Mouse (Mus musculus) layer of hippocampus, adult 2 months (tissue): ENCODE measurements around the gene Disc1. TPM values are rescaled to one million over a fixed set of nuclear protein-coding genes. Genes with fewer than 3 reads are reported as not detected.

Experiments
- DNase-seq, 2 experiments: peaks; one replicate each; pipeline ENCODE4 v3.0.0; 2022; ENCODE audit warnings: low spot score in 2 of 2
- H3K27ac ChIP-seq: fragments of 200-600 bp; 2 replicates; pipeline ENCODE4 v1.8.1; 2022
- H3K4me3 ChIP-seq: fragments of 200-600 bp; 2 replicates; pipeline ENCODE4 v1.8.1; 2022; ENCODE audit warnings: mild to moderate bottlenecking
- CTCF ChIP-seq: fragments of 200-600 bp; conservative IDR thresholded peaks from 2 replicates; pipeline ENCODE4 v1.8.1; 2022; ENCODE audit warnings: antibody characterized with exemption, mild to moderate bottlenecking, moderate library complexity
- total RNA-seq, 2 experiments: library from RNA; stranded (reverse); gene quantifications; 2 replicates each; pipeline ENCODE4 v1.2.3; 2021

Disc1 gene
- total RNA-seq, 2 experiments from 2014 or later = 5.6 to 6.1 TPM

DNA sequence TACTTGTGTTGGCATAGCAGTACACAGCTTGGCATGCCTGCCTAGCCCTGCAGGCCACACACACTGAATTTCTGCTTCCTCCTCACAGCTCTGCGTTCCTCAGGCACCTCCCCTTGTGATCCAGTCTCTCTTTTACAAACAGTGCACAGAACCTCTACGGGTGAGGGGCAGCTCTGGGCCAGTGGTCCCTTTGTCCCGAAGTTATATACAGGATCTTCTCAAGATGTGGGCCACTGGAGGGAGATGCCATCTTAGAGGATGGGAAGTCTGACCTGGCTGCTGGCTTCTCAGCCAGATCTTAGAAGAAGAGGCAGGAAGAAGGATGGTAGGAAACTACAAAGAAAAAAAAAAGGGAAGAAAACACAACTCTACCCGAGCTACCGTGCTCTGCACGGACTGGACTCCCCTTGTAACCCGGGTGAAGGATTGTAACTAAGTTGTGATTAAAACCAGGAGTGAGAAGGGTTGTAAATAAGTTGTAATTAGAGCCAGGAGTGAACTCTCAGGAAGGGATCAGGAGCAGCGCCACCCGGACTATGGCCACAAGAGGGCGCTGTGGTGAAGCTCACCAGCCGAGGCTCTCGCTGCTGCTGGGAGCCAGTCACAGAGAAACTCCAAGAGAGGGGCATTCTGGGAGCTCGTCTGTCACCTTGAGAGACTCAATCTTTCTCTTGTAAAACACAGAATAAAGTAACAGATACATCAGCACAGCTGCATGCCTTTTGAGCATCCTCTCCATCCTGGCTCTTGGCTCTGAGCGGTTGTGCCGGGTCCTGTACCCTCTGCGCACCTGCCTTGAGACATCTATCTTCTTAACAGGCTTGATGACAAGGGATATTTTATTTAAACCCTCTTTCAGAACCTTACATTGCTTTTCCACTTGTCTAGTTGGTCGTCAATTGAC is 129.8 kb downstream of the Disc1 start:
- H3K4me3 ChIP-seq = no peak overlapping the region
- peak; percentile 97 for TF ChIP-seq CTCF
- DNase-seq = peak; percentile 76 to 91
- H3K27ac ChIP-seq = peak overlapping the region; percentile 40; the same call in 1 of the 2 replicates

DNA sequence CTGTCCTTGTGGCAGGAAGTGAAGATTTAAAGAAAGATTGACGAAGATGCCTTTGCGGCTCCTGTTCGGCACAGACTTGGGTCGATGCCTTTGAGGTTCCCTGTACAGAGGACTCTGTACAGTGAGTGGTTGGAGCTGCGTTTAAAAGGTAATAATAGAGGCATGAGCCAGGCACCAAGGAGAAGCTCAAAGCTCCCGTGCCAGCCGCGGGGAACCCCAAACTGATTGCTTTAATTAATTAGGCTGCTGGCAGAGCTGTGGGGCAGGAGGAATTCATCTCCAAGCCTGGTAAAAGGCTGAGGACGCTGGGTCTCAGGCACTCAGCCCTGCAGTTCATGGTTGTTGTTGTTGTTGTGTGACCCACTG is 130.4 kb downstream of the Disc1 start:
- H3K4me3 ChIP-seq = no peak overlapping the region
- H3K27ac ChIP-seq = peak overlapping the region; percentile 40; the same call in 1 of the 2 replicates
- TF ChIP-seq CTCF = no peak
- no peak for DNase-seq

DNA sequence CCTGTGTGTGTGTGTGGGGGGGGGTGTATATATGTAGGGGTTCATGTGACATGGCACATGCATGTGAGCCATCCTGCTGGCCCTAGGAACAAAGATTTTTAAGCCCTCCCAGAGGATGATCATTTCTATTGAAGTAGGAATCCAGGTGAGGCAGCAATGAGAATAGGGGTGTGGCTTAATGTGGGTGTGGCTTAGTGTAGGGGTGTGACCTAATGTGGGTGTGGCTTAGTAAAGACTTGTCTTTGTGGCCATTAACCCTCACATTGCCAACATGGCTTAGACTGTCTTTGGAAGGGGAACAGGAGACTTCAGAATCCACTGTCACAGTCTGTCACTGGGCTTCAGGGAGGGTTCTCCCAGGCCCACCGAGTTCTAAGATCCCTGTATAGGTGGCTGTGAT is 130.9 kb downstream of the Disc1 start:
- Histone ChIP-seq H3K27ac (no peak overlapping the region), H3K4me3 (no peak overlapping the region)
- TF ChIP-seq CTCF = no peak
- DNase-seq = no peak

DNA sequence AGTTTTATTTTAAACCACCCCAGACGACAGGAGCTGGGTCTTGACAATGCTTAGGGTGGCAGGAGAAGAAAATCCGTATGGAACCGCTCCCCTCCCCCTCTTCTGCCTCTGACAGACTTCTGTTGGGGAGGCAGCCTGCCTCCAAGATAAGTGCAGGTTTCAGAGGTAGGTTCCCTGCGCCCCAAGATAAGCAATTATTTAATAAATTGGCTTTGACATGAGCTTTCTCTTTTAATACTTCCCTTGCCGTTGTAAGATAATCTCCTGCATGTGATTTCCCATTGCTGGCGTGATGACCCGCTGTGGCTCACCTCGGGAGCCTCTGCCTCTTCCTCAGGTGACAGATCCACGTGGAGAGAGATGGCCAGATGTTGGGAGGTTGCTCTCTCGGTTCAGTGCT is 133.0 kb downstream of the Disc1 start:
- H3K27ac ChIP-seq = peak overlapping the region; percentile 82
- DNase-seq = no peak
- H3K4me3 ChIP-seq = peak overlapping the region; percentile 37
- TF ChIP-seq CTCF = no peak

DNA sequence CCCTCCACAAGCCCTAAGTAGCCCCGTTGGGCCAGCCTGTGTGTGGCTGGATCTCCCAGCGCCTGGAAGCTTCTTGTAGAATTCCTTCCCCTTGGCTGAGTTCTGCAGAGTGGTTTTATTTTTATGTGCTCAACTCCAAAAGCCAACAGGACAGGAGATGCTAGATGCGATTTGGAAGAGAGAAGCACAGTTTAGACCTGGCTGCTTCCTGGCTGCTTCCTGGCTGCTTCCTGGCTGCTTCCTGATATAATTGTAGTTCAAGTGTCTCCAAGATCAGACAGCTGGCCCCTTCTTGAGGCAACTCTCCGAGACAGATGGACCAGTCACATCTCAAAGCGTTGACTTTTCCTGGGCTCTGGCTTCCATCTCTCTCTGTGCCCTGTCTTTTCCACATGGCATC is 139.7 kb downstream of the Disc1 start:
- no peak for TF ChIP-seq CTCF
- Histone ChIP-seq H3K27ac (peak overlapping the region; percentile 14; the same call in 1 of the 2 replicates), H3K4me3 (no peak overlapping the region)
- no peak for DNase-seq

DNA sequence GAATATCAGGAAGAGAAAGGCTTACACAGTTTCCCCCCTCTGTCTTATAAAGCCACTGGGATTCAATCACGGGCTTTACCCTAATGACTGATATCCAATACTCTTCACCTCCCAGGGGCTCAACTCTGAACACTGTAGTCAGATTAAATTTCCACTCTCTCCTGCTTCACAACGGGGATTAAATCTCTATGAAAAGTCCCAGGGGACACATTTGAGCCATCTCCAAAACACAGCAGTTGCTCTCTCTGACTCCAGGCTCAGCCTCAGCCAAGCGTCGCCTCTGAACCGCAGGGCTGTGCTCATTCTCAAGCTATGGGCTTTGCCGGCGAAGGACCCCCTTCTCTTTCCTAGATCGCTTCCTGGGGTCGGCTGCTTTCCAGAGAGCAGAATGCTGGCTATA is 141.1 kb downstream of the Disc1 start:
- no peak for TF ChIP-seq CTCF
- no peak overlapping the region for H3K4me3 ChIP-seq
- no peak overlapping the region for H3K27ac ChIP-seq
- DNase-seq = no peak

DNA sequence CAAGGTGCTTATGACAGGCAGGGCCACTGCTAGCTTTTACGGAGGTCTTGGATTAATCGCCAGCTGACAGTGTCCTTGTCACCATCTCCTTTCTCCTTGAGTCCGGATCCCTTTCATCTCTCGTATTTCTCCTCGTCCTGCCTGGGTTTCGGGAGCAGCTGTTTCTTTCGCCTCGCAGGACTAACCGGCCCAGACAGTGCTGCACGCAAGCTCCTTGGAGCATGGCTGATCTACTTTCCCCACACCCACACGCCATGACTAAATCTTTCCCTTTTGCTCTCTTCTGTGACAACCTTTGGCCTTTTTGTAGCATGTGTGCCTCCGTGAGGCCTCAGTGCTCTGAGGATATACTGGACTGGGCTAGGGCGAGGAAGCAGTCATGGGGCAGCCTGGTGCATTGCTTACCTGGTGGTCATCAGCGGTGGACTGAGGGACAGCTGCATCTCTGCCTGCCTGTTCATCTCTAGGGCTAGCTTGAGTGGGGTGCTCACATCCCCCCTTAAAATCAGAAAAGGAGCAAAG is 142.6 kb downstream of the Disc1 start:
- DNase-seq = no peak
- TF ChIP-seq CTCF = no peak
- no peak overlapping the region; the same call in 1 of the 2 replicates for H3K27ac ChIP-seq
- H3K4me3 ChIP-seq = no peak overlapping the region

DNA sequence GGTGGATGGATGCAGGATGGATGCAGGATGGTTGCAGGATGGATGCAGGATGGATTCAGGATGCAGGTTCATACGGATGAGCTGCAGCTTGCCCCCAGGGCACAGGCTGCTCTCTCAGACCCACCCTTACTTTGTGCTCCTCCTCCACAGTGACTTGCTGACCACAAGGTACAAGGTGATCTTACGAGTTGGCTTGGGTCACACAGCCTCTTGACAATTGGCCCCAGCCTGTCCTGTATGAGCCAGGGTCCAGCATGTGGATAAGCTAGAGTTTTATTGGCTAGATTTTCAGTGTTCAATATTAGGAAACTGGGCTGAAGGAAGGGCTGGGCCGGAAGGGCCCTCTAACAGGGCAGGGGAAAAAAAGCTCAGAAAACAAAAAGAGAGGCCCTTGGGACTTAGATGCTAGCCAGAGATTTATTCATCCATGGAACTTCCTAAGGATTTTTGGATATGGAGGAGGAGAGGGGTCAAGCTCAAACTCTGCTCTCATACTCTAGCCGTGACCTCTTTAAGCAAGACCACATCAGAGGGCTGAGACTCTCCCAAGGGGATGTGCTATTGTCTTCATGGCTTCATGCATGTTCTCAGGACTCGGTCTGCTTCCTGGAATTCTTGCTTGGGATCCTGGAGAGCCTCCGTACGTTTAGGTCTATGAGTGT is 143.5 kb downstream of the Disc1 start:
- no peak for DNase-seq
- peak overlapping the region; percentile 39; the same call in 1 of the 2 replicates for H3K27ac ChIP-seq
- H3K4me3 ChIP-seq = no peak overlapping the region
- TF ChIP-seq CTCF = no peak

DNA sequence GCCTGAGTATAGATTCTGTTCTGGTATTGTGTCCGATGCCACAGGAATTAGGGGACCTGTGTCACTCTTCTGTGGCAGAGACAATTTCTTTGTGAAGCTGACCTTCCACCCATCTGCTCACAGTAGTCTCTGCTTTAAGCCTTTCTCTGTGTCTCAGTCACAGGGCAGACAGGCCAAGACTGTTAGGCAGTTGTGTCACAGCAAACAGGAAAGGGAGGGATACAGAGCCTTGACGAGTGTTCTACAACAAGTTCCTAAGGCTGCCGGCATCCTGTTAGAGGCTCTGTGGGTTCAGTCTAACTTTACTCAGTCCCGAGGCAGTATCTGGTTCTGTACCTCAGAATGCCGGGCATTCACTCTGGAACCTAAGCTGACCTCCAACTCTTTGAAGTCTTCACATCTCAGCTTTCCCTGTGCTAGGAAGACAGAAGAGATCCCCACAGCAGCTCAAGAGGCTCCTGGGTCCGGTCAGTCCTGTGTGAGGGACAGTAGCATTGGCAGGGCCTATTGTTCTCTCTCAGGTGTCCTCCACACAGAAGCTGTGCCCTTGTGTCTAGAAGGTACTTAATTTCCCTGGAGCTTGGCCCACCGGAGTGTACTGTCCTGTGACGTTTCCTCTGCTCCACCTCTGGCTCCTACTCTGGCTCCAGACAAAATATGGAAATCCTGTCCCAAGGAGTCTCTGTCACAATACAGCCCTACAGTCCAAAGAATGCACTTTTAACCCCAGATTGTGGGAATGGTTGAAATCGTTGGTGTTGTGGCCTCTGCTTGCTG is 144.6 kb downstream of the Disc1 start:
- no peak for DNase-seq
- peak overlapping the region; percentile 63; the same call in 1 of the 2 replicates for H3K27ac ChIP-seq
- no peak overlapping the region for H3K4me3 ChIP-seq
- TF ChIP-seq CTCF = no peak

DNA sequence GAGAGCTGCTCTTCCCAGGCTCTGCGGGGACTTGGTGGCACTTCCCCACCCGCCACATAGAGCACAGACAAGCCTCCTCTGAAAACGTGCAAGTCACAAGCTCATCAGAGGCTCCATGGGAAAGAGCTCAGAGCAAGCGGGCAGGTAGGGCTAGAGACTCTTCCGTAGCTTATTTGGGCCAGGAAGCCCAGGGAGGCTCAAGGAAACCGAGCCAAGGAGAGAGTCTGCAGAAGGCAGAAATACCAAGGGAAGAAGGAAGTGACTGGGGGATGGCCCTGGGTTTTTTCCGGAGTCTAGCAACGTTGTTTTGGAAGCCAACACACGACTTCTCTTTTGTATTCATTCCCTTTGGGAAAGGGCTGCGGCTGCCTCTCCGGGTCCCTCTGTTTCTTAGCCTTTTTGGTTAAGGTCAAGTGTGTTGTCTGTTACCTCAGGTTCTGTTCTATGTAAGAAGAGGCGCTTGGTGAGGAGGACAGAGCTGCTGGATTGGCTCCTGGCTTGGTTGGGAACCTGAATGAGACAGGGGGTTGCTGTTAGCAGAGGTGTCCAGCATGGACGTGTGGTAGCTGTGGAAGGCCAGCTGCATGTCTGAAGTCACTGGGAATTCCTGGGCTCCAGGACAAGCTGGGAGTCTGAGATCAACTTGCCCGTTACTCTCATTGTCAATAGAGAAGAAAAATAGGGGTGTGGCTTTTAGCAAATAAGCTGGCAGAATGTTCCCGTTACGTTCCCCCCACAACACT is 145.4 kb downstream of the Disc1 start:
- DNase-seq = no peak
- no peak for TF ChIP-seq CTCF
- peak overlapping the region; percentile 62; the same call in 1 of the 2 replicates for H3K27ac ChIP-seq
- no peak overlapping the region for H3K4me3 ChIP-seq

DNA sequence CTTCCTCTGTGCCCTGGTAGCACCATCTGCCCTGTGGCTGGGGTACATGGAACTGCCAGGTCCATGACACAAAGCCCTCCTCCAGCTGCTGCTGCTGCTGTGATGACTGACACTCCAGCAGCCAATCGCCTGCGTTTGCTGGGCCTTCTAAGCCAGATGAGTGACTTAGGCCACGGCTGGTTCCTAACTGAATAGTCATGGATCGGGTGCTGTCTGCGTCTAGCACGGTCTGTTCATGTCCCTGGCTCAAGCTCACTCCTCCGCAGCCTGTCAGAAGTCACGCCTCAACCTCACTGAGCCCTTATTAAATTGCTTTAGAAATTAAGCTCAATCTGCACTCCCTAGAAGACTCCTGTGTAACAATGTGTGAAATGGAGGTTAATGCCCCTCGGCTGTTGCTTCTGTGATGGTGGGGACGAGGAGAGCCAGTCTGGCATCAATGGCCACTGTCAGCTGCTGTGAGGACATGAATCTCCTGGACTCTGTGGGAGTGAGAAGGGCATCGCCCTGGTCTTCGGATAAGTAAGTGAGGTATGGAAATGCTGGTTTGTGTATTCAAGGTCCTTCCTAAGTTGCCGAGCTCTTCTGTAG is 146.4 kb downstream of the Disc1 start:
- DNase-seq = no peak
- TF ChIP-seq CTCF = no peak
- Histone ChIP-seq H3K4me3 (no peak overlapping the region), H3K27ac (peak overlapping the region; percentile 62; the same call in 1 of the 2 replicates)

DNA sequence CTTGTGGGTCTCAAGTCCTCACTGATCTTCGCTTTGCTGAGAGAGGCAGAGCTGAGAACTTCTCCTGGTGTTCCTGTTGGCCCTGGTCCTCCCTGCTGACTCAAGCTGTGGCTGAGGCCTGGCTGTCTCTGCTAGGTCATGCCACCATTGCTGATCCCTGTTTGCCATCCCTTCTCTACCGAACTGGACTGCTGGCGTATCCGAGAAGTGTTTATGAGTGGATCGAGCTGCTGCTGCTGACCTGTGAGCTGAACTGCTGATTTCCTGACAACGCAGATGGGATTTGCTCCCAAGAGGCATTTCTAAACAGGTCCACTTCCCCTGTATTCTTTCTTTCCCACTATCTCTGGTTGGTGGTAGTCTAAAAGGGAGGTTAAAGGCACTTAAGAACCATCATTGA is 147.7 kb downstream of the Disc1 start:
- Histone ChIP-seq H3K27ac (no peak overlapping the region), H3K4me3 (no peak overlapping the region)
- TF ChIP-seq CTCF = no peak
- no peak for DNase-seq
